Mouse (Mus musculus) heart, postnatal 36 days (tissue): ENCODE measurements around the gene Cdh11. TPM values are rescaled to one million over a fixed set of nuclear protein-coding genes. Genes with fewer than 3 reads are reported as not detected.
"Not testable (repeated sequence)": the region's sequence is repeated elsewhere in the genome, so short reads cannot be mapped to it uniquely, and the experiment has no call there.

Experiments used
- DNase-seq, 2 experiments: peaks; one replicate each; pipeline ENCODE4 v3.0.0; 2021 to 2022
- intact Hi-C: fragments of 180-260 bp; cut with DNase I; formaldehyde crosslinking; loops from one replicate; pipeline ENCODE4 v1.15.1; 2025
- total RNA-seq, 2 experiments: library from RNA; stranded (reverse); gene quantifications; 2 replicates each; pipeline ENCODE4 v1.2.3; 2021

Cdh11 gene
- total RNA-seq, 2 experiments from 2014 or later = 11.6 to 14.3 TPM

- no peak for DNase-seq
- intact Hi-C loops = no loop called here
Measured at GRCm38 (mm10) chr8:102725496-102725895, 59.9 kb downstream of the Cdh11 start.

GRCm38 (mm10) chr8:102715956-102716355 is 69.5 kb downstream of the Cdh11 start:
- no peak for DNase-seq
- intact Hi-C loops = no loop called here

- intact Hi-C loops = no loop called here
- DNase-seq = no peak
Measured at GRCm38 (mm10) chr8:102707305-102707704, 78.1 kb downstream of the Cdh11 start.

- intact Hi-C loops = no loop called here
- DNase-seq = no peak
Measured at GRCm38 (mm10) chr8:102705376-102705905, 80.0 kb downstream of the Cdh11 start.

GRCm38 (mm10) chr8:102700245-102700644 is 85.2 kb downstream of the Cdh11 start:
- intact Hi-C loops = no loop called here
- no peak for DNase-seq

GRCm38 (mm10) chr8:102698232-102698837 is 87.1 kb downstream of the Cdh11 start:
- intact Hi-C loops = no loop called here
- no peak for DNase-seq

GRCm38 (mm10) chr8:102693465-102693864 is 92.0 kb downstream of the Cdh11 start:
- intact Hi-C loops = no loop called here
- no peak for DNase-seq

GRCm38 (mm10) chr8:102685491-102685890 is 100.0 kb downstream of the Cdh11 start:
- intact Hi-C loops, DNase-seq: not testable (repeated sequence)

GRCm38 (mm10) chr8:102685023-102685422 is 100.4 kb downstream of the Cdh11 start:
- intact Hi-C loops = no loop called here

GRCm38 (mm10) chr8:102677148-102677547 is 108.3 kb downstream of the Cdh11 start:
- intact Hi-C loops = no loop called here
- no peak for DNase-seq

More at GRCm38 (mm10) chr8:102685023-102685422, 100.4 kb downstream of the Cdh11 start:
- DNase-seq = no peak

- intact Hi-C loops, DNase-seq: not testable (repeated sequence)
Measured at GRCm38 (mm10) chr8:102664561-102664960, 120.9 kb downstream of the Cdh11 start.

GRCm38 (mm10) chr8:102656529-102656928 is 128.9 kb downstream of the Cdh11 start:
- intact Hi-C loops = no loop called here
- DNase-seq = no peak

- DNase-seq = no peak
- intact Hi-C loops = no loop called here
Measured at GRCm38 (mm10) chr8:102651964-102652363, 133.5 kb downstream of the Cdh11 start.

- intact Hi-C loops = no loop called here
- DNase-seq = no peak
Measured at GRCm38 (mm10) chr8:102627151-102627550, 158.3 kb downstream of the Cdh11 start.

- intact Hi-C loops = no loop called here
- no peak for DNase-seq
Measured at GRCm38 (mm10) chr8:102612146-102612545, 173.3 kb downstream of the Cdh11 start.

GRCm38 (mm10) chr8:102601327-102601726 is 184.1 kb downstream of the Cdh11 start:
- no peak for DNase-seq

GRCm38 (mm10) chr8:102596523-102596922 is 188.9 kb downstream of the Cdh11 start:
- intact Hi-C loops = no loop called here
- DNase-seq = peak; percentile 11 to 14

More at GRCm38 (mm10) chr8:102601327-102601726, 184.1 kb downstream of the Cdh11 start:
- intact Hi-C loops = no loop called here

GRCm38 (mm10) chr8:102593899-102594298 is 191.5 kb downstream of the Cdh11 start:
- DNase-seq = no peak
- intact Hi-C loops = no loop called here
